ENCODE assay signal across 27 mouse cellular contexts in genomic region chr2:24425630-24426029, GRCm38 (mm10). TPM values are rescaled to one million over a fixed set of nuclear protein-coding genes. Genes with fewer than 3 reads are reported as not detected.
"Had no signal": no experiment of that assay in that cellular context is flagged by ENCODE, and none has a peak within 500 bp of the region (broad histone marks: within the 10 kb centered on the region; RNA-seq: fewer than 3 reads in every experiment).

No protein-coding gene starts in this region.

- H3K36me3 ChIP-seq: limb, embryonic 10.5 days; limb, embryonic 13.5 days; liver, embryonic 12.5 days; liver, embryonic 15.5 days; lung, embryonic 15.5 days; midbrain, embryonic 12.5 days; midbrain, embryonic 15.5 days; neural tube, embryonic 12.5 days; neural tube, embryonic 15.5 days had no signal

- H3K4me3 ChIP-seq: limb, embryonic 10.5 days; limb, embryonic 13.5 days; liver, embryonic 12.5 days; liver, embryonic 15.5 days; lung, embryonic 15.5 days; midbrain, embryonic 12.5 days; midbrain, embryonic 15.5 days; neural tube, embryonic 12.5 days; neural tube, embryonic 15.5 days had no signal

- H3K4me2 ChIP-seq: limb, embryonic 13.5 days; liver, embryonic 12.5 days; liver, embryonic 15.5 days; lung, embryonic 15.5 days; midbrain, embryonic 12.5 days; midbrain, embryonic 15.5 days; neural tube, embryonic 12.5 days; neural tube, embryonic 15.5 days had no signal

- H3K9me3 ChIP-seq: limb, embryonic 10.5 days; limb, embryonic 13.5 days; liver, embryonic 12.5 days; liver, embryonic 15.5 days; lung, embryonic 15.5 days; midbrain, embryonic 12.5 days; midbrain, embryonic 15.5 days; neural tube, embryonic 12.5 days; neural tube, embryonic 15.5 days had no signal

- ATAC-seq: liver, embryonic 12.5 days; midbrain, embryonic 15.5 days had no signal

- H3K27ac ChIP-seq: limb, embryonic 10.5 days; limb, embryonic 13.5 days; liver, embryonic 12.5 days; liver, embryonic 15.5 days; lung, embryonic 15.5 days; midbrain, embryonic 12.5 days; midbrain, embryonic 15.5 days; neural tube, embryonic 12.5 days; neural tube, embryonic 15.5 days; stomach, postnatal 0 days had no signal

- DNase-seq: kidney, adult 8-10 months; kidney, postnatal 10 days; kidney, postnatal 36 days; liver; lung, adult 18-20 months; lung, postnatal 10 days; lung, postnatal 36 days; right cerebral cortex, adult 18-20 months; right cerebral cortex, postnatal 14 days; right cerebral cortex, postnatal 4 days; thymus, adult 2 months; thymus, postnatal 14 days; thymus, postnatal 4 days had no signal

- H3K9ac ChIP-seq: limb, embryonic 13.5 days; liver, embryonic 12.5 days; liver, embryonic 15.5 days; lung, embryonic 15.5 days; midbrain, embryonic 12.5 days; midbrain, embryonic 15.5 days; neural tube, embryonic 12.5 days; neural tube, embryonic 15.5 days had no signal

- H3K4me1 ChIP-seq: limb, embryonic 10.5 days; limb, embryonic 13.5 days; liver, embryonic 12.5 days; liver, embryonic 15.5 days; lung, embryonic 15.5 days had no signal

- H3K27me3 ChIP-seq: limb, embryonic 13.5 days; liver, embryonic 12.5 days; liver, embryonic 15.5 days; lung, embryonic 15.5 days; neural tube, embryonic 12.5 days; neural tube, embryonic 15.5 days had no signal

RNA-seq across cellular contexts. Expression of gene Pax8, which starts 49.8 kb away (rescaled TPM):
- total RNA-seq: layer of hippocampus, adult 18-20 months; layer of hippocampus, postnatal 25 days; left cerebral cortex, adult 18-20 months; left cerebral cortex, postnatal 25 days had no signal
- polyA plus RNA-seq: limb, embryonic 13.5 days; liver, embryonic 12.5 days had no signal
